Mouse (Mus musculus) heart, embryonic 14.5 days (tissue): ENCODE data around the gene Gm42417. TPM values are rescaled to one million over a fixed set of nuclear protein-coding genes. Genes with fewer than 3 reads are reported as not detected.
"Not testable (repeated sequence)": the region's sequence is repeated elsewhere in the genome, so short reads cannot be mapped to it uniquely, and the experiment has no call there.

Source experiments
- ATAC-seq: fragments of 200-750 bp; cut with Nextera tagmentation; 2 replicates; pipeline ENCODE4 v1.8.0; 2017; ENCODE audit warnings: low read depth, moderate TSS enrichment; ENCODE audit not compliant: insufficient number of reproducible peaks, insufficient read depth, low FRiP score
- H3K27ac ChIP-seq, 2 experiments: fragments of 200-500 bp in 1 of 2; fragments of 300-500 bp in 1 of 2; sonication (generic) in 1 of 2; replicated peaks in 1 of 2; 2 replicates each; pipeline ENCODE4 v1.5.1; 2012 to 2014; ENCODE audit warnings: low read depth in 2 of 2, low read length in 2 of 2, control low read depth in 1 of 2, mild to moderate bottlenecking in 1 of 2, mixed read lengths in 1 of 2; ENCODE audit not compliant: control insufficient read depth in 1 of 2, insufficient read depth in 1 of 2
- H3K27me3 ChIP-seq: fragments of 300-500 bp; sonication (generic); 2 replicates; pipeline ENCODE4 v1.6.1; 2014; ENCODE audit warnings: mild to moderate bottlenecking, low read length, control low read depth; ENCODE audit not compliant: control insufficient read depth, insufficient read depth
- H3K36me3 ChIP-seq: fragments of 300-500 bp; sonication (generic); 2 replicates; pipeline ENCODE4 v1.6.1; 2014; ENCODE audit warnings: mild to moderate bottlenecking, control low read depth, low read length, mixed read lengths; ENCODE audit not compliant: control insufficient read depth, insufficient read depth
- H3K4me1 ChIP-seq, 2 experiments: fragments of 200-500 bp in 1 of 2; fragments of 300-500 bp in 1 of 2; sonication (generic) in 1 of 2; 2 replicates each; pipeline ENCODE4 v1.6.1; 2012 to 2014; ENCODE audit warnings: low read length in 2 of 2, control low read depth in 1 of 2, mixed read lengths in 1 of 2; ENCODE audit not compliant: control insufficient read depth in 2 of 2, insufficient read depth in 2 of 2
- H3K4me2 ChIP-seq: fragments of 300-500 bp; sonication (generic); 2 replicates; pipeline ENCODE4 v1.6.1; 2014; ENCODE audit warnings: mild to moderate bottlenecking, low read length
- H3K4me3 ChIP-seq, 2 experiments: fragments of 200-500 bp in 1 of 2; fragments of 300-500 bp in 1 of 2; sonication (generic) in 1 of 2; 2 replicates each; pipeline ENCODE4 v1.5.1; 2012 to 2014; ENCODE audit warnings: low read length in 2 of 2, mild to moderate bottlenecking in 2 of 2, control low read depth in 1 of 2, low read depth in 1 of 2, moderate library complexity in 1 of 2; ENCODE audit not compliant: control insufficient read depth in 1 of 2, insufficient read depth in 1 of 2
- H3K9ac ChIP-seq: fragments of 300-500 bp; sonication (generic); 2 replicates; pipeline ENCODE4 v1.6.1; 2014; ENCODE audit warnings: mild to moderate bottlenecking, low read length
- H3K9me3 ChIP-seq: fragments of 300-500 bp; sonication (generic); 2 replicates; pipeline ENCODE4 v1.6.1; 2016; ENCODE audit warnings: low read length, control low read depth; ENCODE audit not compliant: control insufficient read depth
- WGBS: fragments of 180-500 bp; shearing (Covaris S2); extraction: QIAGEN DNeasy Blood & Tissue Kit; methylation state at CpG from one replicate; pipeline ENCODE4 v1.1.7; 2014; 5-methylcytosine and 5-hydroxymethylcytosine counted together
- polyA plus RNA-seq: library from polyadenylated mRNA; unstranded; fragments of >200 nt; fragmentation: Nextera tagmentation; extraction: Ambion mirVana; gene quantifications from 2 replicates; pipeline ENCODE4 v1.2.1, GENCODE M21; 2014

Gm42417 gene
- polyA plus RNA-seq, 1 experiment from 2014 or later: not detected

GRCm38 (mm10) chr1:36542925-36543324 lies 3.7 kb upstream of the Gm42417 start:
- 90% methylated on average over 9 of the region's 9 CpGs for WGBS

GRCm38 (mm10) chr1:36541844-36542243 lies 2.6 kb upstream of the Gm42417 start:
- WGBS: 91% methylated on average over 16 of the region's 16 CpGs

More at GRCm38 (mm10) chr1:36542925-36543324, 3.7 kb upstream of the Gm42417 start:
- peaks cover 53% of the 10 kb centered on the region for H3K36me3 ChIP-seq
- no peak for ATAC-seq
- no peak overlapping the region for H3K9ac ChIP-seq
- H3K4me1 ChIP-seq: peaks cover 20 to 48% of the 10 kb centered on the region in 2 experiments
- no peaks in the 10 kb centered on the region for H3K27me3 ChIP-seq
- no peaks in the 10 kb centered on the region for H3K9me3 ChIP-seq
- no peak overlapping the region for H3K4me3 ChIP-seq
- 0 out of 4 replicates have a peak overlapping the region, but pooled peaks of 1 of the 2 experiments have one; percentile 9 for H3K27ac ChIP-seq
- no peak overlapping the region for H3K4me2 ChIP-seq

GRCm38 (mm10) chr1:36540807-36541206 lies 1.6 kb upstream of the Gm42417 start:
- H3K36me3 ChIP-seq: peaks cover 58% of the 10 kb centered on the region

More at GRCm38 (mm10) chr1:36541844-36542243, 2.6 kb upstream of the Gm42417 start:
- Histone ChIP-seq H3K4me2 (no peak overlapping the region), H3K27me3 (no peaks in the 10 kb centered on the region), H3K27ac (no peak overlapping the region), H3K9me3 (no peaks in the 10 kb centered on the region), H3K4me3 (no peak overlapping the region), H3K4me1 (peaks cover 17 to 41% of the 10 kb centered on the region in 2 experiments), H3K9ac (no peak overlapping the region), H3K36me3 (peaks cover 58% of the 10 kb centered on the region)
- no peak for ATAC-seq

GRCm38 (mm10) chr1:36540132-36540531 lies 903 bp upstream of the Gm42417 start:
- no peak for ATAC-seq
- Histone ChIP-seq H3K9me3 (no peaks in the 10 kb centered on the region), H3K4me1 (peaks cover 24 to 45% of the 10 kb centered on the region in 2 experiments), H3K27ac (peak overlapping the region in 1 of 2 experiments; percentile 91; a peak in 2 of 4 replicates), H3K4me2 (no peak overlapping the region), H3K4me3 (no peak overlapping the region), H3K9ac (no peak overlapping the region), H3K36me3 (peaks cover 58% of the 10 kb centered on the region), H3K27me3 (no peaks in the 10 kb centered on the region)
- WGBS: 92% methylated on average over 11 of the region's 11 CpGs

More at GRCm38 (mm10) chr1:36540807-36541206, 1.6 kb upstream of the Gm42417 start:
- Histone ChIP-seq H3K27ac (0 out of 4 replicates have a peak overlapping the region, but pooled peaks of 1 of the 2 experiments have one; percentile 6), H3K9ac (no peak overlapping the region), H3K9me3 (no peaks in the 10 kb centered on the region), H3K27me3 (no peaks in the 10 kb centered on the region), H3K4me3 (no peak overlapping the region), H3K4me2 (no peak overlapping the region), H3K4me1 (peaks cover 20 to 42% of the 10 kb centered on the region in 2 experiments)
- WGBS: 95% methylated on average over 12 of the region's 12 CpGs
- ATAC-seq: no peak

- Histone ChIP-seq H3K4me1 (peaks cover 38 to 55% of the 10 kb centered on the region in 2 experiments), H3K4me2 (no peak overlapping the region), H3K9ac (peak overlapping the region; percentile 22), H3K27ac (peak overlapping the region; percentile 76 to 91), H3K4me3 (no peak overlapping the region), H3K9me3 (no peaks in the 10 kb centered on the region), H3K27me3 (no peaks in the 10 kb centered on the region), H3K36me3 (peaks cover 53% of the 10 kb centered on the region)
- WGBS: 79% methylated on average over 4 of the region's 4 CpGs
- ATAC-seq: no peak
Observed at GRCm38 (mm10) chr1:36538727-36539126, 502 bp downstream of the Gm42417 start.

- Histone ChIP-seq H3K36me3 (peaks cover 41% of the 10 kb centered on the region), H3K4me1 (peaks cover 39 to 53% of the 10 kb centered on the region in 2 experiments), H3K9ac (peak within 1 kb of the TSS; percentile 30), H3K4me2 (peak within 1 kb of the TSS; percentile 29; the same call in 1 of the 2 replicates), H3K27ac (peak within 1 kb of the TSS; percentile 75 to 93)
- not testable (repeated sequence) for ATAC-seq, H3K9me3 ChIP-seq, H3K27me3 ChIP-seq, H3K4me3 ChIP-seq
- WGBS: 75% methylated on average over 9 of the region's 9 CpGs
Observed at GRCm38 (mm10) chr1:36536783-36537182, 2.4 kb downstream of the Gm42417 start, which contains the start of gene Ankrd23. Gene Ankrd23, minus strand, starts transcription at chr1:36536883.

- Histone ChIP-seq H3K27ac (peak overlapping the region; percentile 75 to 93), H3K4me1 (peaks cover 43 to 57% of the 10 kb centered on the region in 2 experiments)
- ATAC-seq: no peak
Observed at GRCm38 (mm10) chr1:36536397-36536728, 2.9 kb downstream of the Gm42417 start.

More at GRCm38 (mm10) chr1:36536397-36536728, 2.9 kb downstream of the Gm42417 start:
- Histone ChIP-seq H3K4me2 (peak overlapping the region; percentile 29; the same call in 1 of the 2 replicates), H3K9me3 (no peaks in the 10 kb centered on the region), H3K4me3 (no peak overlapping the region), H3K27me3 (no peaks in the 10 kb centered on the region), H3K36me3 (peaks cover 39% of the 10 kb centered on the region), H3K9ac (peak overlapping the region; percentile 30; the same call in 1 of the 2 replicates)
- WGBS: 26% methylated on average over 8 of the region's 8 CpGs
